Mouse (Mus musculus): ENCODE measurements at regions not wholly inside any gene's neighbourhood (a gene's known extent, or its start where the extent isn't known, plus 50 kb on each side); places are given as distances from the start of the nearest gene placed in this dataset.

- peak in 1 of 2 experiments; percentile 25 for DNase-seq (ENCODE audit: low spot score in 2 of 2)
Observed at GRCm38 (mm10) chr3:33717317-33717716, 82.3 kb upstream of the Ttc14 start.

DNA sequence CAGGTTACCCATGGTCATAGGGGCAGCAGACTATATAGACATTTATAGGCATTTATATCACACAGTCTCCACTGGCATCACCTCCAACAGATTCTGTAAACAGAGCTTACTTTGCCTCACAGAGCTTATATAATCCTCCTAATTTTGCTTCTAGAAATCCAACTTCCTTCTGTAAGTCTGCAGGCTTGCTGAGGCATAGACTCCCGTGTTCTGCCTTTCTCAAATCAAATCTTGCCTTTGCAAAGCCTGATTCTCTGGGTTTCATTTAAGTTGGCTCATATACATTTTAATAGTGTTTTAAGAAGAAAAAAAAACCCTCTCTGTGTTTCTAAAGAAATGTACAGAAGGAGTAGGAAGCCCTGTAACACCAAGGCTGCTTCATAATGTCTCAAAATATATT lies 71.7 kb upstream of the Ttc14 start:
- DNase-seq (ENCODE audit: low spot score in 2 of 2) = no peak

- no peak for DNase-seq (ENCODE audit: low spot score in 2 of 2)
Observed at GRCm38 (mm10) chr3:33730364-33730763, 69.3 kb upstream of the Ttc14 start.

- no peak for DNase-seq (ENCODE audit: low spot score in 2 of 2)
Observed at GRCm38 (mm10) chr3:33737496-33737895, 62.1 kb upstream of the Ttc14 start.

DNA sequence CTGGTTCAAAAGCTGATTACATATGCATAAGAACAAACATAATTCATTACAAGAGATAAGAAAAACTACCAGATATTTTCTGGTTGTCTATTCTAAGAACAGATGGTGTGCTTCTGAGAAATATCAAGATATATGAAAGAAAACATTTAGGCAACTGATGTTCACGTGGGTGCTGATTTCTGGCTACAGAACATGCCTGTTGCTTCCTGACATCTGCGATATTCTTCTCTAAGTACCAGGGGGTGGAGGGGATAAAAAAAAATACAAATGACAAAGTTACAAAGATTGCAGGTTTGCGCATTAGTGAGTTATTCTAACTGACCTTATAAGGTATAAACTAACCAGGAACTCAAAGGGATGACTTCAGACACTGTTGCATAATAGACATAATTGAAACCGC lies 57.5 kb upstream of the Ttc14 start:
- DNase-seq (ENCODE audit: low spot score in 2 of 2) = peak in 1 of 2 experiments; percentile 41
